Mouse (Mus musculus): Measurements from ENCODE around the gene Wwc1. TPM values are rescaled to one million over a fixed set of nuclear protein-coding genes. Genes with fewer than 3 reads are reported as not detected.

Wwc1 gene
- polyA plus RNA-seq (2011; ENCODE audit: insufficient read length, low read depth, missing spikeins), result 4.2 and 6.2 TPM in 2 replicates

GRCm38 (mm10) chr11:35980411-35980917, at the start of gene Wwc1:
Gene Wwc1 (minus strand): TSS chr11:35980527.
- peaks cover 15% of the 10 kb centered on the region for H3K4me1 ChIP-seq (ENCODE audit: control insufficient read depth, insufficient read depth, low read length)
- no peak within 1 kb of the TSS for H3K27ac ChIP-seq (ENCODE audit: insufficient read depth, low read length)
- H3K4me3 ChIP-seq (ENCODE audit: insufficient read depth, low read length), result peak within 1 kb of the TSS; percentile 74
- TF ChIP-seq CTCF (IDR thresholded peaks at IDR 0.05; ENCODE audit: borderline replicate concordance, insufficient read depth, low read length) (no peak), POLR2A (IDR thresholded peaks at IDR 0.05; ENCODE audit: low read depth, low read length) (0 out of 2 replicates have a peak, but pooled peaks have one; percentile 26)

GRCm38 (mm10) chr11:36020009-36020408, 39.7 kb upstream of the Wwc1 start:
- TF ChIP-seq CTCF (IDR thresholded peaks at IDR 0.05; ENCODE audit: borderline replicate concordance, insufficient read depth, low read length), result no peak
- no peak for TF ChIP-seq POLR2A (IDR thresholded peaks at IDR 0.05; ENCODE audit: low read depth, low read length)
- Histone ChIP-seq H3K4me3 (ENCODE audit: insufficient read depth, low read length) (no peak overlapping the region), H3K27ac (ENCODE audit: insufficient read depth, low read length) (no peak overlapping the region), H3K4me1 (ENCODE audit: control insufficient read depth, insufficient read depth, low read length) (no peaks in the 10 kb centered on the region)

GRCm38 (mm10) chr11:36013179-36013578, 32.9 kb upstream of the Wwc1 start:
- H3K4me3 ChIP-seq (ENCODE audit: insufficient read depth, low read length), result no peak overlapping the region
- H3K27ac ChIP-seq (ENCODE audit: insufficient read depth, low read length), result no peak overlapping the region
- TF ChIP-seq POLR2A (IDR thresholded peaks at IDR 0.05; ENCODE audit: low read depth, low read length), result no peak
- no peak for TF ChIP-seq CTCF (IDR thresholded peaks at IDR 0.05; ENCODE audit: borderline replicate concordance, insufficient read depth, low read length)
- H3K4me1 ChIP-seq (ENCODE audit: control insufficient read depth, insufficient read depth, low read length), result peaks cover 6% of the 10 kb centered on the region; the same call in 1 of the 2 replicates

DNA sequence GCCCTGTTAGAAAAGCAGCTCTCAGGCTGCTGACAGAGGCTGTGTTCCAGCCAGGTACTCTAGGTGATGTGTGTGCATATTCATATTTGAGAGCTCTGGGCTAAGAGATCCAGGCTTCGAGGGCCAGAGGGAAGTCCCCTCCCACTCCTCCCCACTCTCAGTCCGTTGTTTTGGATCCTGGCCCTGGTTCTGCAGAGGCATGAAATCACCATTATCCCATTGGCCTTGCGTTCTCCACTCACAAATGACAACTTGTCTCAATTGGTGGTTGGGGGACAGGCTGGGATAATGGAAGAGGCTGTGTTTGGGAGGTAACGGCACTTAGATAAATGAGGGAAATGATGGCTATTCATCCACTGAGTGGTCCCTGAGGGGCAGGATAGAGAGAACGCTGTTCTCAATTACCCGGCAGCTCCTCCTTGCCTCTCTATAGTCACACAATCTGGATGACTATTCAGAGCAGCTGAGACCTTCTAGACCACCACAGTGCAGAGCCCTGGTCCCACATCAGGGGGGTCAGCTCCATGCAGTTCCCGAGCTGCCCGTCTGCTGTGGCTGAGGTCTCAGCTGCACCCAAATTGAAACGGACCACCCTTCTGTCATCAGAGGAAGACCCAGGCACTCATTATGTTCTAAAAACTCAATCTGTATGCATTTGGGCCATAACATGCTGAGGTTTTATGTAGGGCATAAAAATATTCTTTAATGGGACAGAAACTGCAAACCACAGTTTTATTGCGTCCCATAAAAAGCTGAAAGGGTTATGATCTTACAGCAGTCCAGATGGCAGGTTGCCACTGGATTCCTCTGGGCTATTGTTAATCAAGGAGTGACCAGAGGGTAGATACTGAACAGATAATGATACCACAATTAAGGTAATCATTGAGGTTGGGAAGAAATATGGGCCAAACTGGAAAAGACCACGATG, 29.2 kb upstream of the Wwc1 start:
- H3K4me1 ChIP-seq (ENCODE audit: control insufficient read depth, insufficient read depth, low read length), result peaks cover 6% of the 10 kb centered on the region; the same call in 1 of the 2 replicates
- no peak overlapping the region for H3K27ac ChIP-seq (ENCODE audit: insufficient read depth, low read length)
- H3K4me3 ChIP-seq (ENCODE audit: insufficient read depth, low read length), result no peak overlapping the region
- TF ChIP-seq POLR2A (IDR thresholded peaks at IDR 0.05; ENCODE audit: low read depth, low read length) (no peak), CTCF (IDR thresholded peaks at IDR 0.05; ENCODE audit: borderline replicate concordance, insufficient read depth, low read length) (no peak)

GRCm38 (mm10) chr11:36002900-36003299, 22.6 kb upstream of the Wwc1 start:
- Histone ChIP-seq H3K4me3 (ENCODE audit: insufficient read depth, low read length) (no peak overlapping the region), H3K4me1 (ENCODE audit: control insufficient read depth, insufficient read depth, low read length) (peaks cover 5% of the 10 kb centered on the region; the same call in 1 of the 2 replicates), H3K27ac (ENCODE audit: insufficient read depth, low read length) (no peak overlapping the region)
- TF ChIP-seq POLR2A (IDR thresholded peaks at IDR 0.05; ENCODE audit: low read depth, low read length) (no peak), CTCF (IDR thresholded peaks at IDR 0.05; ENCODE audit: borderline replicate concordance, insufficient read depth, low read length) (no peak)

DNA sequence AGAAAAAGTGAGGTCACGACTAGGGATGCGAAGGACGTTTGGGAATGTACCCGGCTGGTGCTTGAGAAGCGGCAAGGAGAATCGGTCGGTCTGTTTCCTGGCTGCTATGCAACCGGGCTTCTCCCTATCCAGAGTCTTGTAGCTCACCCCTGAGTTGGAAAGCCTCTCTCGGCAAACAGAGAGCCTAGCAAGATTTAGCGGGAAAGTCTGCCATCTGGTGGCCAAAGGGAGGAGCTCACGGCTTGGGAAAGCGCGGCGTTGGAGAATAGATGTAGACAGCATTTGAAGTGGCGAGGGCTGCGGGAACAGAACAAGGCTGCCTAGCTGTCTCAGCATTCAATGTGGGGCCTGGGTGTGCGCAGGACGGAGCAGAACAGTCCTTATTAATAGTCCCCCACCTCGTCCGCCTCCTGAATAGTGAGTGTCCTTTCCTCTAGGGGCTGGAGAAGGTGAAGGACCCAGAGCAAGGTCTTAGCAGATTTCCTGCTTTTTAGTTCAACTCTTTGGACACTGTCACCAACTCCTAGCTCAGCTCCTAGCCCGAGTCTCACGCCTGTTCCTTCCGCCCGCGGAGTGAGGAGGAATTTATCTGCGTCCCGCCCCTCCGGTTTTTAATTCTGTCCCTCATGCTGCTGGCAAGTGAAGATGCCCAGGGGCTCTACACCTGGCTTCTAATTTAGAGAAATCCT, 21.1 kb upstream of the Wwc1 start:
- H3K27ac ChIP-seq (ENCODE audit: insufficient read depth, low read length), result no peak overlapping the region
- TF ChIP-seq CTCF (IDR thresholded peaks at IDR 0.05; ENCODE audit: borderline replicate concordance, insufficient read depth, low read length), result peak; percentile 69; the same call in 1 of the 2 replicates
- TF ChIP-seq POLR2A (IDR thresholded peaks at IDR 0.05; ENCODE audit: low read depth, low read length), result no peak
- H3K4me1 ChIP-seq (ENCODE audit: control insufficient read depth, insufficient read depth, low read length), result peaks cover 6% of the 10 kb centered on the region; the same call in 1 of the 2 replicates
- 0 out of 2 replicates have a peak overlapping the region, but pooled peaks have one; percentile 4 for H3K4me3 ChIP-seq (ENCODE audit: insufficient read depth, low read length)

GRCm38 (mm10) chr11:36000585-36001281, 20.4 kb upstream of the Wwc1 start:
- Histone ChIP-seq H3K4me1 (ENCODE audit: control insufficient read depth, insufficient read depth, low read length) (peaks cover 6% of the 10 kb centered on the region; the same call in 1 of the 2 replicates), H3K4me3 (ENCODE audit: insufficient read depth, low read length) (0 out of 2 replicates have a peak overlapping the region, but pooled peaks have one; percentile 4), H3K27ac (ENCODE audit: insufficient read depth, low read length) (no peak overlapping the region)
- TF ChIP-seq POLR2A (IDR thresholded peaks at IDR 0.05; ENCODE audit: low read depth, low read length), result no peak
- TF ChIP-seq CTCF (IDR thresholded peaks at IDR 0.05; ENCODE audit: borderline replicate concordance, insufficient read depth, low read length), result no peak

DNA sequence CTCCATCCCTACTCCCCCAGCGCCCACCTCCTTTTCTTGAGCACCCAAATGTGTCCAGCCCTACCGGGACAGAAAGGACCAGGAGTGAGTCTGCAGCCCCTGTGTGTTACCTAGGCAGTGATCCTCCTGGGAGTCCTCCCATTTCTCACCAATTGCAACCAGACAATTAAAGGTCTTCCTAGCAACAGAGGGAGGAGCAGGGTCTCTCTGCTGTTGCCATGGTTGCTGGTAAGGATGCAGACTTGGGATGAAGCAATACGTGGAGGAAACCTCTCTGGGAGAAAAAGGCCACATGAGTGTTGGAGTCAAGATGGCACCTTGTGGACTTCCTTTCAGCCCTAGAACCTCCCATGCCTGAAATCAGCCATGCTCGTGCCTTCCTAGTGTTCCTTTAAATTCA, 19.7 kb upstream of the Wwc1 start:
- H3K4me3 ChIP-seq (ENCODE audit: insufficient read depth, low read length), result no peak overlapping the region
- TF ChIP-seq CTCF (IDR thresholded peaks at IDR 0.05; ENCODE audit: borderline replicate concordance, insufficient read depth, low read length) (no peak), POLR2A (IDR thresholded peaks at IDR 0.05; ENCODE audit: low read depth, low read length) (no peak)
- H3K4me1 ChIP-seq (ENCODE audit: control insufficient read depth, insufficient read depth, low read length), result peaks cover 6% of the 10 kb centered on the region; the same call in 1 of the 2 replicates

GRCm38 (mm10) chr11:35998048-35998447, 17.7 kb upstream of the Wwc1 start:
- TF ChIP-seq POLR2A (IDR thresholded peaks at IDR 0.05; ENCODE audit: low read depth, low read length), result no peak
- TF ChIP-seq CTCF (IDR thresholded peaks at IDR 0.05; ENCODE audit: borderline replicate concordance, insufficient read depth, low read length), result no peak
- Histone ChIP-seq H3K27ac (ENCODE audit: insufficient read depth, low read length) (no peak overlapping the region), H3K4me3 (ENCODE audit: insufficient read depth, low read length) (no peak overlapping the region), H3K4me1 (ENCODE audit: control insufficient read depth, insufficient read depth, low read length) (peaks cover 6% of the 10 kb centered on the region; the same call in 1 of the 2 replicates)

More for the DNA sequence above, 19.7 kb upstream of the Wwc1 start:
- H3K27ac ChIP-seq (ENCODE audit: insufficient read depth, low read length), result no peak overlapping the region

Data from embryonic fibroblast, embryonic 13.5 days (primary cell).